Mouse (Mus musculus): ENCODE measurements around the gene Rhno1. TPM values are rescaled to one million over a fixed set of nuclear protein-coding genes. Genes with fewer than 3 reads are reported as not detected.

Rhno1 gene
- polyA plus RNA-seq (2012; rRNA removed), result 6.5 and 7.6 TPM in 2 replicates

DNA sequence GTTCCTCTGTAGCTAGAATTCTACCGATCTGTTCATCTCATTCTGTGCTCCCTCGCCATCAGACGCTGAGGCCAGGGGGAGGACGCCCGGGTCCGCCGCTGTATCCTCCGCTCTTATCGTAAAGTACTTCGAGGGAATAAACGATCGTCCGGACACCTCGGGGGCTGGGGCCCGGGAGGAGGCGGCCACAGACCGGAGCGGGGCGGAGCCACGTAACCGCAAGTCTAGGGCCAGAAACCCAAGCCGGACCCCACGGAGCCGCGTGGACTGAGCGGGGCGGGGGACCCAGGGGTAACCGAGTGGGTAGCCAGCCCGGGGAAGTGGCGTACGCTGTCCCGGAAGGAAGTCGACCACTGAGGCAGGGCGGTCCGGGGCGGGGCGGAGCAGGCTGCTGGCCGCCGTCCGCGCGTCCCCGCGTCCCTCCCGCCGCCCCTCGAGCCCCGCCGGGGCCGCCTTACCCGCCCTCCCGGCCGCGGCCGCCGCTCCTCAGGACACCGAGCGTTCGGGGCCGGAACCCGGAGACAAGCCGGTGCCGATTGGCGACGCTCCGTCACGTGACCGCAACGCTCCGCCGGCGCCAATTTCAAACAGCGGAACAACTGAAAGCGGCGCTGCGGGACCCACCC, at the start of gene Rhno1, which contains the start of gene Foxm1:
Gene Rhno1, minus strand, starts transcription at position 531 of the 626 bp plus-strand sequence.
Gene Foxm1, plus strand, starts transcription at position 587 of the 626 bp plus-strand sequence.

DNA sequence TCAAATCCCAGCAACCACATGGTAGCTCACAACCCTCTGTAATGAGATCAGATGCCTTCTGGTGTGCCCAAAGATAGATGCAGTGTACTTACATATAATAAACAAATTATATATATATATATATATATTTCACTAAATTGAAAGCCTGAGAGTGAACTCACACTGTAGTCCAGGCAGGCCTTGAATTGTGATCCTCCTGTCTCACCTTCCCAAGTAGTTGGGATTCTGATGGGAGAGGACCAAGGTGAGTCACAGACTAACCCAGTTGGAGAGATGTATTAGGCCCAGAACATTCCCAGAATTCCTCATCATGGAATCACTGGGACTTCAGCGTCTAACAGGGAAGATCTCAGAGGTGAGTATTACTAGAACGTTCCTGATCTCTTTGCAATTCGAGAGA, 36.3 kb upstream of the Rhno1 start, which contains the start of gene Nrip2:
Gene Nrip2, plus strand, starts transcription at position 301 of the 400 bp plus-strand sequence.

DNA sequence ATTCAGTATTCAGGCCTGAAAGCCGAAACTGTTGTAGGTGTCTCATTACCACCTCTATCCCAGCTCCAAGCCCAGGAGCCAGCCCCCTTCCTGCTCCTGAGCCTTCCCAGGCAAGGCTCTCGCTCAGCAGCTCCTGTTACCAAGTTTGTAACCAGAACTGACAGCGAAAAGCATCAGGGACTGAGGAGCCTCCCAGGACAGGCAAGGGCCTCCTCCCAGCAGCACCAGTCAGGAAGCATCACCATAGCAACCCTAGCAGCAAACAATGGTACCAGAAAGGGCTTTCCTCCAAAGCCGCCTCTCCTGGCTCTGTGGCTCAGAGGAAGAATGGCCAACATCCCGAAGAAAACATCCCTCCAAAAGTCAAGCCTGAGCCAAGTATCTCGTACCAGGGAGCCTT, 12.5 kb upstream of the Rhno1 start, which contains the start of the genes Tex52 and Gm44596:
Gene Tex52, plus strand, starts transcription at position 265 of the 400 bp plus-strand sequence.
Gene Gm44596, plus strand, starts transcription at position 312 of the 400 bp plus-strand sequence.

DNA sequence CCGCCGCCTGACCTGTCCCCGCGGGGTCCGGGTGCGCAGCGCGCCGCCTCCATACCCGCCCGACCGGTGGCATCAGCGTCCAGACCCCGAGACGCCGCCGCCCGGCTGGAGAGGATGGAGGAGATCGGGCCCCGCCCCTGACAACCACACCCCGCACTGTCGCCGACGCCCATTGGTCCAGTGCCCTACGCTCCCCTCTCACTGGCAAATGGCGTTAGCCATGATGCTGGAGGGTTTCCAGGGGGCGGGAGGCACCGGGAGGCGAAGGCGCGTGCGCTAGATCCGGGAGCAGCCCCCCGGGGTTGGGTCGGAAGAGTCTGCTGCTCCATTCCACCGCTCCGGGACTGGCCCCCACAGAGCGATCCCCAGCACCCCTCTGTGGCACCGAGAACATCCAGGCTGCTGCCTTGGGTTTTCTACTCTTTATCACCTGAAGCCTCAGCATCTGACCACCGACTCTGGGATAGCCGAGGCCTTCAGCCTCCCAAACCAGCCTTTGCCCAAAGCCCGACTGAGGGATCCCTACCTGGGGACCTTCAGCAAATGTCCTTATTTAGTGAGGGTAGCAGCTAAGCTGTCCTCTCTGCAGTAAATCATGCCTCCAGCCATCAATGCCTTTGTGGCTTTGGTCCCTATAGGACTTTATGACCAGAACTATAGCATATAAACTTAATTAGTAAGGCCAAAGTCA, 6.8 kb downstream of the Rhno1 start, which contains the start of gene Tulp3:
Gene Tulp3, minus strand, starts transcription at position 126 of the 691 bp plus-strand sequence.

Other genes with a start within 250 kb of the Rhno1 start
- 34.1 and 43.0 TPM in 2 replicates for gene Tspan9, start 219.3 kb downstream of the Rhno1 start, polyA plus RNA-seq (2012; rRNA removed)
- gene Tead4, start 62.1 kb downstream of the Rhno1 start, polyA plus RNA-seq (2012; rRNA removed), result 1.2 and 3.8 TPM in 2 replicates
- gene Tulp3, start 7.1 kb downstream of the Rhno1 start, polyA plus RNA-seq (2012; rRNA removed), result 2.4 and 2.6 TPM in 2 replicates
- 4.8 and 5.2 TPM in 2 replicates for gene Foxm1, start 56 bp upstream of the Rhno1 start, polyA plus RNA-seq (2012; rRNA removed)
- 0.10 TPM in 1 of 2 replicates, not detected in the other for gene Tex52, start 12.5 kb upstream of the Rhno1 start, polyA plus RNA-seq (2012; rRNA removed)
- not detected in 2 replicates for gene Gm44596, start 12.6 kb upstream of the Rhno1 start, polyA plus RNA-seq (2012; rRNA removed)
- gene Nrip2, start 36.4 kb upstream of the Rhno1 start, polyA plus RNA-seq (2012; rRNA removed), result 0.60 and 1.5 TPM in 2 replicates
- 15.3 and 18.5 TPM in 2 replicates for gene Itfg2, start 62.0 kb upstream of the Rhno1 start, polyA plus RNA-seq (2012; rRNA removed)
- 59.7 and 151 TPM in 2 replicates for gene Fkbp4, start 75.8 kb upstream of the Rhno1 start, polyA plus RNA-seq (2012; rRNA removed)
- 0.10 TPM in 1 of 2 replicates, not detected in the other for gene Pzp, start 163.8 kb upstream of the Rhno1 start, polyA plus RNA-seq (2012; rRNA removed)
- gene A2ml1, start 218.7 kb upstream of the Rhno1 start, polyA plus RNA-seq (2012; rRNA removed), result not detected in 2 replicates